Mouse (Mus musculus) myocyte (in vitro differentiated cells): Measurements from ENCODE around the gene Mettl9.

Experiments used
- E2F4 ChIP-seq: IDR thresholded peaks from one replicate; pipeline ENCODE4 v1.6.1; 2011; ENCODE audit warnings: mild to moderate bottlenecking, control low read depth, moderate library complexity; ENCODE audit not compliant: insufficient read depth
- MAX ChIP-seq: IDR thresholded peaks from one replicate; pipeline ENCODE4 v1.6.1; 2011; ENCODE audit warnings: low read depth, mild to moderate bottlenecking, control low read depth
- MYOG ChIP-seq, 3 experiments: IDR thresholded peaks; one replicate each; pipeline ENCODE4 v1.6.1; 2011; ENCODE audit warnings: control low read depth in 2 of 3, low read depth in 2 of 3, mild to moderate bottlenecking in 2 of 3; ENCODE audit not compliant: insufficient read length in 2 of 3, control insufficient read depth in 1 of 3, insufficient read depth in 1 of 3
- POLR2A ChIP-seq: IDR thresholded peaks from one replicate; pipeline ENCODE4 v1.6.1; 2011; ENCODE audit warnings: low read depth, mild to moderate bottlenecking, control low read depth, moderate library complexity; ENCODE audit not compliant: insufficient read length
- POLR2AphosphoS2 ChIP-seq: IDR thresholded peaks from one replicate; pipeline ENCODE4 v1.6.1; 2011; ENCODE audit warnings: low read depth, control low read depth; ENCODE audit not compliant: insufficient read length
- USF1 ChIP-seq: IDR thresholded peaks from one replicate; pipeline ENCODE4 v1.6.1; 2011; ENCODE audit warnings: low read depth, mild to moderate bottlenecking, control low read depth, moderate library complexity

GRCm38 (mm10) chr7:121082949-121083513, 48.8 kb downstream of the Mettl9 start:
- TF ChIP-seq E2F4 (no peak), MAX (no peak), USF1 (no peak), MYOG (IDR thresholded peaks at IDR 0.05; ENCODE audit: control insufficient read depth in 1 of 3, insufficient read depth in 1 of 3, insufficient read length in 2 of 3, low read depth in 2 of 3) (peak in 1 of 3 experiments; percentile 62), POLR2AphosphoS2 (peak; percentile 37), POLR2A (no peak)
